Mouse (Mus musculus) midbrain, embryonic 11.5 days (tissue): ENCODE data around the gene Eya2. TPM values are rescaled to one million over a fixed set of nuclear protein-coding genes. Genes with fewer than 3 reads are reported as not detected.
A peak's percentile ranks its signal among the peaks of the same experiment; 100 is the strongest.

Experiments used
- ATAC-seq: fragments of 200-750 bp; cut with Nextera tagmentation; 2 replicates; pipeline ENCODE4 v1.8.0; 2017; ENCODE audit warnings: moderate TSS enrichment, moderate library complexity; ENCODE audit not compliant: low FRiP score
- DNase-seq: peaks from one replicate; pipeline ENCODE4 v3.0.0; 2015; ENCODE audit warnings: low spot score; ENCODE audit errors: missing footprints
- H3K27ac ChIP-seq: fragments of 300-500 bp; sonication (generic); 2 replicates; pipeline ENCODE4 v1.5.1; 2014; ENCODE audit warnings: low read depth, low read length
- H3K27me3 ChIP-seq: fragments of 300-500 bp; sonication (generic); 2 replicates; pipeline ENCODE4 v1.6.1; 2014; ENCODE audit warnings: mild to moderate bottlenecking, low read length, moderate library complexity, mixed read lengths; ENCODE audit not compliant: control insufficient read depth, insufficient read depth
- H3K36me3 ChIP-seq: fragments of 300-500 bp; sonication (generic); 2 replicates; pipeline ENCODE4 v1.6.1; 2014; ENCODE audit warnings: mild to moderate bottlenecking, low read length, moderate library complexity, mixed read lengths; ENCODE audit not compliant: control insufficient read depth, insufficient read depth
- H3K4me1 ChIP-seq: fragments of 300-500 bp; sonication (generic); 2 replicates; pipeline ENCODE4 v1.6.1; 2014; ENCODE audit warnings: low read length; ENCODE audit not compliant: control insufficient read depth, insufficient read depth
- H3K4me2 ChIP-seq: fragments of 300-500 bp; sonication (generic); 2 replicates; pipeline ENCODE4 v1.6.1; 2014; ENCODE audit warnings: mild to moderate bottlenecking, moderate library complexity
- H3K4me3 ChIP-seq: fragments of 300-500 bp; sonication (generic); 2 replicates; pipeline ENCODE4 v1.5.1; 2014; ENCODE audit warnings: low read depth, low read length
- H3K9ac ChIP-seq: fragments of 300-500 bp; sonication (generic); 2 replicates; pipeline ENCODE4 v1.6.1; 2014; ENCODE audit warnings: low read length
- H3K9me3 ChIP-seq: fragments of 300-500 bp; sonication (generic); 2 replicates; pipeline ENCODE4 v1.6.1; 2016; ENCODE audit warnings: low read length; ENCODE audit not compliant: control insufficient read depth
- WGBS: fragments of 180-500 bp; shearing (Covaris S2); extraction: QIAGEN DNeasy Blood & Tissue Kit; methylation state at CpG from one replicate; pipeline ENCODE4 v1.1.7; 2014; 5-methylcytosine and 5-hydroxymethylcytosine counted together
- polyA plus RNA-seq: library from polyadenylated mRNA; unstranded; fragments of >200 nt; fragmentation: Nextera tagmentation; extraction: Ambion mirVana; gene quantifications from 2 replicates; pipeline ENCODE4 v1.2.1, GENCODE M21; 2014

The Eya2 gene
- polyA plus RNA-seq, 1 experiment from 2014 or later = 6.9 TPM

- no peaks in the 10 kb centered on the region for H3K36me3 ChIP-seq
- H3K27ac ChIP-seq = no peak overlapping the region
- no peaks in the 10 kb centered on the region for H3K9me3 ChIP-seq
- ATAC-seq (no peak), DNase-seq (no peak)
- 79% methylated on average over 2 of the region's 2 CpGs for WGBS
- no peak overlapping the region for H3K4me2 ChIP-seq
- no peaks in the 10 kb centered on the region for H3K27me3 ChIP-seq
- no peak overlapping the region for H3K9ac ChIP-seq
- H3K4me1 ChIP-seq = no peaks in the 10 kb centered on the region
- no peak overlapping the region for H3K4me3 ChIP-seq
Measured at GRCm38 (mm10) chr2:165667096-165667495, 72.3 kb downstream of the Eya2 start.

GRCm38 (mm10) chr2:165682719-165683118 is 87.9 kb downstream of the Eya2 start:
- Histone ChIP-seq H3K9ac (no peak overlapping the region), H3K4me2 (no peak overlapping the region), H3K36me3 (no peaks in the 10 kb centered on the region), H3K27ac (no peak overlapping the region), H3K4me1 (no peaks in the 10 kb centered on the region; the same call in 1 of the 2 replicates), H3K4me3 (no peak overlapping the region), H3K27me3 (no peaks in the 10 kb centered on the region), H3K9me3 (no peaks in the 10 kb centered on the region)
- DNase-seq = no peak
- WGBS = 47% methylated on average over 5 of the region's 6 CpGs
- no peak for ATAC-seq

GRCm38 (mm10) chr2:165687516-165687915 is 92.7 kb downstream of the Eya2 start:
- Histone ChIP-seq H3K4me1 (no peaks in the 10 kb centered on the region; the same call in 1 of the 2 replicates), H3K9ac (no peak overlapping the region), H3K27ac (no peak overlapping the region), H3K4me3 (no peak overlapping the region), H3K36me3 (no peaks in the 10 kb centered on the region), H3K9me3 (no peaks in the 10 kb centered on the region), H3K27me3 (no peaks in the 10 kb centered on the region), H3K4me2 (no peak overlapping the region)
- ATAC-seq (no peak), DNase-seq (no peak)
- WGBS = 41% methylated on average over 8 of the region's 8 CpGs

GRCm38 (mm10) chr2:165688896-165689295 is 94.1 kb downstream of the Eya2 start:
- Histone ChIP-seq H3K4me2 (no peak overlapping the region), H3K9ac (no peak overlapping the region), H3K9me3 (no peaks in the 10 kb centered on the region), H3K4me1 (no peaks in the 10 kb centered on the region), H3K36me3 (no peaks in the 10 kb centered on the region), H3K4me3 (no peak overlapping the region), H3K27me3 (no peaks in the 10 kb centered on the region), H3K27ac (no peak overlapping the region)
- whole genome bisulfite sequencing = 96% methylated on average over 4 of the region's 4 CpGs
- ATAC-seq (no peak), DNase-seq (no peak)

- 85% methylated on average over 3 of the region's 3 CpGs for WGBS
- DNase-seq = no peak
- no peaks in the 10 kb centered on the region for H3K36me3 ChIP-seq
- no peak overlapping the region for H3K4me3 ChIP-seq
- no peak for ATAC-seq
- no peak overlapping the region for H3K9ac ChIP-seq
- H3K4me1 ChIP-seq = no peaks in the 10 kb centered on the region
- H3K27me3 ChIP-seq = no peaks in the 10 kb centered on the region
- H3K27ac ChIP-seq = no peak overlapping the region
- no peaks in the 10 kb centered on the region for H3K9me3 ChIP-seq
- H3K4me2 ChIP-seq = no peak overlapping the region
Measured at GRCm38 (mm10) chr2:165691016-165691415, 96.2 kb downstream of the Eya2 start.

GRCm38 (mm10) chr2:165692944-165693660 is 98.3 kb downstream of the Eya2 start:
- DNase-seq (no peak), ATAC-seq (no peak)
- Histone ChIP-seq H3K27me3 (no peaks in the 10 kb centered on the region), H3K4me3 (no peak overlapping the region), H3K4me2 (no peak overlapping the region), H3K36me3 (no peaks in the 10 kb centered on the region), H3K9ac (no peak overlapping the region), H3K4me1 (no peaks in the 10 kb centered on the region), H3K27ac (no peak overlapping the region), H3K9me3 (no peaks in the 10 kb centered on the region)
- 81% methylated on average over 4 of the region's 4 CpGs for WGBS

- Histone ChIP-seq H3K9ac (no peak overlapping the region), H3K4me2 (no peak overlapping the region), H3K36me3 (no peaks in the 10 kb centered on the region), H3K4me3 (no peak overlapping the region), H3K27ac (no peak overlapping the region), H3K27me3 (no peaks in the 10 kb centered on the region), H3K4me1 (peaks cover under 1% of the 10 kb centered on the region), H3K9me3 (no peaks in the 10 kb centered on the region)
- DNase-seq (no peak), ATAC-seq (no peak)
- 91% methylated on average over 6 of the region's 6 CpGs for WGBS
Measured at GRCm38 (mm10) chr2:165694767-165695166, 99.9 kb downstream of the Eya2 start.

GRCm38 (mm10) chr2:165700252-165700908 is 105.5 kb downstream of the Eya2 start:
- Histone ChIP-seq H3K4me1 (peaks cover 8% of the 10 kb centered on the region), H3K27me3 (no peaks in the 10 kb centered on the region), H3K9ac (no peak overlapping the region), H3K4me2 (no peak overlapping the region), H3K27ac (peak overlapping the region; percentile 22; the same call in 1 of the 2 replicates), H3K36me3 (no peaks in the 10 kb centered on the region), H3K9me3 (no peaks in the 10 kb centered on the region), H3K4me3 (no peak overlapping the region)
- ATAC-seq = peak; percentile 63; the same call in 1 of the 2 replicates
- WGBS = 48% methylated on average over 19 of the region's 19 CpGs
- DNase-seq = no peak

- Histone ChIP-seq H3K27ac (no peak overlapping the region), H3K4me2 (no peak overlapping the region), H3K9me3 (no peaks in the 10 kb centered on the region), H3K4me3 (no peak overlapping the region), H3K27me3 (no peaks in the 10 kb centered on the region), H3K9ac (no peak overlapping the region), H3K36me3 (no peaks in the 10 kb centered on the region), H3K4me1 (peaks cover 8% of the 10 kb centered on the region)
- ATAC-seq (no peak), DNase-seq (peak; percentile 67)
- 52% methylated on average over 9 of the region's 9 CpGs for WGBS
Measured at GRCm38 (mm10) chr2:165703033-165703805, 108.4 kb downstream of the Eya2 start.
